Mouse (Mus musculus) heart, embryonic 11.5 days (tissue): Measurements from ENCODE around the gene Rubcn. TPM values are rescaled to one million over a fixed set of nuclear protein-coding genes. Genes with fewer than 3 reads are reported as not detected.
"Not testable (repeated sequence)": the region's sequence is repeated elsewhere in the genome, so short reads cannot be mapped to it uniquely, and the experiment has no call there.

Experiments used
- ATAC-seq: fragments of 200-750 bp; cut with Nextera tagmentation; replicated peaks from 2 replicates; pipeline ENCODE4 v1.8.0; 2017; ENCODE audit warnings: moderate library complexity; ENCODE audit not compliant: insufficient number of reproducible peaks, low FRiP score, low TSS enrichment
- H3K27ac ChIP-seq: fragments of 300-500 bp; sonication (generic); 2 replicates; pipeline ENCODE4 v1.5.1; 2014; ENCODE audit warnings: mild to moderate bottlenecking, low read depth, low read length
- H3K27me3 ChIP-seq: fragments of 300-500 bp; sonication (generic); 2 replicates; pipeline ENCODE4 v1.6.1; 2014; ENCODE audit warnings: mild to moderate bottlenecking, low read length, mixed read lengths; ENCODE audit not compliant: control insufficient read depth, insufficient read depth
- H3K36me3 ChIP-seq: fragments of 300-500 bp; sonication (generic); 2 replicates; pipeline ENCODE4 v1.6.1; 2014; ENCODE audit warnings: mild to moderate bottlenecking, low read length, moderate library complexity, mixed read lengths; ENCODE audit not compliant: control insufficient read depth, insufficient read depth
- H3K4me1 ChIP-seq: fragments of 300-500 bp; sonication (generic); 2 replicates; pipeline ENCODE4 v1.6.1; 2014; ENCODE audit warnings: low read length; ENCODE audit not compliant: control insufficient read depth, insufficient read depth
- H3K4me2 ChIP-seq: fragments of 300-500 bp; sonication (generic); 2 replicates; pipeline ENCODE4 v1.6.1; 2014; ENCODE audit warnings: mild to moderate bottlenecking, moderate library complexity
- H3K4me3 ChIP-seq: fragments of 300-500 bp; sonication (generic); 2 replicates; pipeline ENCODE4 v1.5.1; 2014; ENCODE audit warnings: low read depth, low read length
- H3K9ac ChIP-seq: fragments of 300-500 bp; sonication (generic); 2 replicates; pipeline ENCODE4 v1.6.1; 2014; ENCODE audit warnings: mild to moderate bottlenecking, low read depth, low read length, moderate library complexity
- H3K9me3 ChIP-seq: fragments of 300-500 bp; sonication (generic); replicated peaks from 2 replicates; pipeline ENCODE4 v1.6.1; 2016; ENCODE audit warnings: low read length; ENCODE audit not compliant: control insufficient read depth
- WGBS: fragments of 180-500 bp; shearing (Covaris S2); extraction: QIAGEN DNeasy Blood & Tissue Kit; methylation state at CpG from one replicate; pipeline ENCODE4 v1.1.7; 2014; ENCODE audit not compliant: insufficient replicate concordance; 5-methylcytosine and 5-hydroxymethylcytosine counted together
- polyA plus RNA-seq: library from polyadenylated mRNA; unstranded; fragments of >200 nt; fragmentation: Nextera tagmentation; extraction: Ambion mirVana; gene quantifications from 2 replicates; pipeline ENCODE4 v1.2.1, GENCODE M21; 2014

Gene Rubcn
- polyA plus RNA-seq, result 19.5 and 22.3 TPM in 2 replicates

DNA sequence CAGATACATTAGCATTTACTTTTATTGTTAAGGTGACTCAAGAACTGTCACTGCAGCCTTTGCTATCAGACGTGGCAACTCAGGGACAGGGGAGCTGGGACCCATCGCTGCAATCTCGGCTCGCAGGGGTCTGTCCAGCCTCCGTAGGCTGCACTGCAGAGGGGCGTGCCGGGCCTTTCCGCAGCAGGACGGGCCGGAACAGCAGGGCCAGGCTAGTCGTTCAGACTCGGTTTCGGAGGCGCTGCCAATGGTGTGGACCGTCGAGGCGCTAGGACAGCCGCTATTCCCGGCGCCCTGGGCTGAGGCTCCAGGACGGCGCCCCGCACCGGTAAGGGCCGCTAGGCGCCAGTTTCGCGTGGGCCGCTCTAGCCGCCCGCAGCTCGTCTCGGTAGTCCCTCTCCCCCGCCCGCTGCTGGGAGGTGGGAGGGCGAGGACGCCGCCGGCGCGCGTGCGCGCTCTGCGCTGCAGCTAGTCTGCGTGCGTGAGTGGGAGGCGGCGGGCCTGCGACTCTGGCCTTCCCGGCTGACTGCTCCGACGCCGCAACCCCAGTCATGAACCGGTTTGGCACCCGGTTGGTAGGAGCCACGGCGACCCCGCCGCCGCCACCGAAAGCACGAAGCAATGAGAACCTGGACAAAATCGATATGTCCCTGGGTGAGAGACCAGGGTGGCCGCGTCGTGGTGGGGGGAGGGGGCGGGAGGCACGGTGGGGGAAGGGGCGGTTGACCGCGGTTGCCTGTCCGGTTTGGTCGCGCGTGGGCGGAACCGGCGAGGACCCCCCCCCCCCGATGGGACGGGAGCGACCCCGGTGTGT, at the start of gene Rubcn, which contains the start of gene Fyttd1:
TSS of gene Rubcn (minus strand) at position 424 of the 814 bp plus-strand sequence.
TSS of gene Fyttd1 (plus strand) at position 158 of the 814 bp plus-strand sequence.
- Histone ChIP-seq H3K27ac (peak within 1 kb of the TSS; percentile 84), H3K4me2 (peak within 1 kb of the TSS; percentile 74)
- WGBS, result under 1% methylated on average over 75 of the region's 83 CpGs

GRCm38 (mm10) chr16:32927044-32927443, 49.5 kb upstream of the Rubcn start:
- H3K27me3 ChIP-seq, result no peaks in the 10 kb centered on the region
- no peak for ATAC-seq
- no peak overlapping the region for H3K4me3 ChIP-seq
- peaks cover 3% of the 10 kb centered on the region; the same call in 1 of the 2 replicates for H3K4me1 ChIP-seq
- no peak overlapping the region for H3K4me2 ChIP-seq
- no peak overlapping the region for H3K27ac ChIP-seq
- no peak overlapping the region for H3K9ac ChIP-seq
- no peaks in the 10 kb centered on the region for H3K9me3 ChIP-seq
- WGBS, result 87% methylated on average over 8 of the region's 8 CpGs
- no peaks in the 10 kb centered on the region for H3K36me3 ChIP-seq

More for the DNA sequence above, at the start of gene Rubcn, which contains the start of gene Fyttd1:
- Histone ChIP-seq H3K9me3 (no peaks in the 10 kb centered on the region), H3K9ac (peak within 1 kb of the TSS; percentile 94), H3K36me3 (no peaks in the 10 kb centered on the region), H3K4me1 (peaks cover 19% of the 10 kb centered on the region), H3K4me3 (peak within 1 kb of the TSS; percentile 96), H3K27me3 (no peaks in the 10 kb centered on the region)
- peak; percentile 96 for ATAC-seq

DNA sequence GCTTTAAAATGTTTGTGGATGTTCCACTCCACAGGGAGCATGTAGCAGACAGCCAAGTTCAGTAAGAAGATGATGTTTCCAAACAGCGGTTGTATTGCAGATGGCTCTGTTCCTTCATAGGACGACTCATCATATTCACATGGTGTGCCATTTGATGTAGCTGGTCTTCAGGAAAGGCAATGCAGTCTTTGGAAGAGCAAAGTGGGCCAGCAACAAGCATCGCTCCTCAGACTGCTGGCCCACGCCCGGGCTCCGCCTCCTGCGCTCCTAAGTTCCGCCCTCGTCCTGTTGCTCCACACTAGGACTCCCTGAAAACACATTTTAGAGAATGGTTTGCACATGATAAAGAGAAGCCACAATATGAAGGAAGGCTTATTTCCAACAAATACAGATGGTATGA, 49.1 kb upstream of the Rubcn start:
- WGBS, result 86% methylated on average over 9 of the region's 9 CpGs
- H3K4me1 ChIP-seq, ATAC-seq, H3K4me3 ChIP-seq, H3K36me3 ChIP-seq, H3K4me2 ChIP-seq, H3K9ac ChIP-seq, H3K27ac ChIP-seq, H3K27me3 ChIP-seq, H3K9me3 ChIP-seq: not testable (repeated sequence)

DNA sequence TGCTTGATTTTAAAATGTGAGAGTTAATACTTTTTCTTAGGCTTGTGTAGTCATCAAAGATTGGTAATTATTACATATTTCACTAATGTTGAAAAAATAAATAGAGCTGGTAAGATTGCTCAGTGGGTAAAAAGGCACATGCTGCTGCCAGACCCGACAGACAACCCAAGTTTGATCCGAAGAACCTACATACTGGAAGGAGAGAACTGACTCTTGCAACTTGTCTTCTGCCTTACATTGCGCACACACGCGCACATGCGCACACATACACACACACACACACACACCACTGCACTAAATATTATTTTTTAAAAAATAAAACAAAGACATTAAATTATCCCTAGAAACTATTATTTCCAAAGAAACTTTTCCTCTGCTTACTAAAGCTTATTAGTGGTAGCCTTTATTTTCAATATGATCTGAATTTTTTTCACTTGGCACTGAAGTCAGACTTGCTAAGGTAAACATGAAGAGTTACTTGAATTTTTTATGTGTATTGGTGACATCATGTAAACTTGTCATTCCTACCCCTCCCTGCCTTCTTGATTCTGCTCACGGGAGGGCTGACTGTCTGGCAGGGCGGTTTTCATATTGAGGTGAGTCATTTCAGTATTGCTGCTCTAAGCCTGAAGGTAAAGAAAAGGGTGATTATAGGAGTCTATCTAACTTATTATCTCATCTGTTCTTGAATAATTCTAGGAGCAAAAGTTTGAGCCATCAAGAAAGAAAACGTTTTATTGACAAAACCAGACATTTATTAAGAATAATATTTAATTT, 37.9 kb upstream of the Rubcn start:
- Histone ChIP-seq H3K4me2 (peak overlapping the region; percentile 83), H3K4me3 (0 out of 2 replicates have a peak overlapping the region, but pooled peaks have one; percentile 66), H3K36me3 (no peaks in the 10 kb centered on the region), H3K9me3 (no peaks in the 10 kb centered on the region), H3K27ac (no peak overlapping the region), H3K27me3 (no peaks in the 10 kb centered on the region), H3K4me1 (no peaks in the 10 kb centered on the region), H3K9ac (no peak overlapping the region)
- WGBS, result 68% methylated on average over 9 of the region's 9 CpGs
- no peak for ATAC-seq

DNA sequence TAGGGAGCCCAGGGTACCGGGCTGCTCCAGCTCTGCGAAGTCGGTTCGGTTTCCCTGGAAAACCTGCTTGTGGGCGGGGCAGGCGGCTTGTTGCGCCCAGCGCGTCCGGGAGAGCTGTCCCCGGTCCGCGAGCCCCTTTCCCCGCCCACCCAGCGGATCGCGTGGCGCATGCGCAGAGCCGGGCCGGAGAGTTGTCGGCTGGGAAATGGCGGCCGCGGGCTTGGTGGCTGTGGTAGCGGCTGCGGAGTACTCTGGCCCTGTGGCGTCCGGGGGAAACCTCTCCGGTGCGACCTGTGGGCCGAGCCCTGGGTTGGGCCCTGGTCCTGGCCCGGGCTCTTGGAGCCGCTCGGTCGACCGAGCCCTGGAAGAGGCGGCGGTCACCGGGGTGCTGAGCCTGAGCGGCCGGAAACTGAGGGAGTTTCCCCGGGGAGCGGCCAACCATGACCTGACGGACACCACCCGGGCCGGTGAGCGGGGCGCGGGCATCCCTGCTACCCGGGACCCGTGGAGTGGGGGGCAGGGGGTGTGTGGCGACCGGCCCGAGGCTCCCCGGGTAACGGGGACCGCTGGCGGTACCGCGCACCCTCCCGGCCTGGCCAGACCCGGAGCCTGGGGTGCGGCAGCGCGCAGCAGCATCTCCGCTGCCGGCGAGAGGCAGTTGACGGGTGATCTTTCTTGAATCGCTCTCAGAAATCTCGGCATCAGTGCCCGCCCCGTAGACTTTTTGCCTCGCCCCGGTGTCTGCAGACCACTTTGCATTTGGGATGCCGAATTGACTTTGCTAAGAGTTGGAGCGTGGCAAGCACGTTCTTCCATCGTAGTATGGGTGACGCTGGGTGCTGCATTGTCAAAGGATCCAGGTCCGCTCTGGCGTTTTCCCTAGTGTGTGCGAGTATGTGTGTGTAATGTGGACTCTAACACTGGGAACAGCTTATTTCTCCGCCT, 36.6 kb upstream of the Rubcn start, which contains the start of gene Lrch3:
TSS of gene Lrch3 (plus strand) at position 164 of the 945 bp plus-strand sequence.
- H3K4me3 ChIP-seq, result peak within 1 kb of the TSS; percentile 66
- ATAC-seq, result peak; percentile 89

DNA sequence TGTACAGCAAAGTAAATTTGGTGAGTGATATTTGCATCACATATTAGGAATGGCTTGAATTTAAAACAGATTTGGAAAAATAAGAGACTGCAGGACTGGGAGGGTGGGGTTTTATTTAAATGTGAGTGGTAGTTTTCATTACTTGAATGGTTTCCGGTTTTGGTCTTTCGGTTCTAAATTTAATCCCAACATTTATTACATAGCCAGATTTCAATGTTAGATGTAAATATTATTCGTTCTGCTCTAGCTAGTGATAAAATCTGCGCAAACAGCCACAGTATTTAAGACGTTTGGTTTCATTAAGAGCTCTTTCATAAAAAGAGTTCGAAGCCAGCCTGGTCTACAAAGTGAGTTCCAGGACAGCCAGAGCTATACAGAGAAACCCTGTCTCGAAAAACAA, 35.6 kb upstream of the Rubcn start:
- Histone ChIP-seq H3K9ac (peak overlapping the region; percentile 97; the same call in 1 of the 2 replicates), H3K9me3 (no peaks in the 10 kb centered on the region), H3K36me3 (no peaks in the 10 kb centered on the region), H3K4me2 (peak overlapping the region; percentile 83), H3K4me3 (peak overlapping the region; percentile 66), H3K27me3 (no peaks in the 10 kb centered on the region), H3K4me1 (no peaks in the 10 kb centered on the region), H3K27ac (no peak overlapping the region)
- no peak for ATAC-seq
- WGBS, result 55% methylated on average over 7 of the region's 7 CpGs

More for the DNA sequence above, 36.6 kb upstream of the Rubcn start, which contains the start of gene Lrch3:
- no peaks in the 10 kb centered on the region for H3K9me3 ChIP-seq
- H3K9ac ChIP-seq, result peak within 1 kb of the TSS; percentile 97
- H3K4me2 ChIP-seq, result peak within 1 kb of the TSS; percentile 83
- H3K27ac ChIP-seq, result peak within 1 kb of the TSS; percentile 81
- no peaks in the 10 kb centered on the region for H3K36me3 ChIP-seq
- H3K4me1 ChIP-seq, result no peaks in the 10 kb centered on the region
- WGBS, result under 1% methylated on average over 85 of the region's 85 CpGs
- no peaks in the 10 kb centered on the region for H3K27me3 ChIP-seq

GRCm38 (mm10) chr16:32906727-32907126, 29.2 kb upstream of the Rubcn start:
- no peak overlapping the region for H3K27ac ChIP-seq
- no peak overlapping the region for H3K4me2 ChIP-seq
- WGBS, result 84% methylated on average over 8 of the region's 8 CpGs
- ATAC-seq, result no peak
- no peaks in the 10 kb centered on the region for H3K4me1 ChIP-seq
- peaks cover 14% of the 10 kb centered on the region for H3K36me3 ChIP-seq
- H3K9me3 ChIP-seq, result no peaks in the 10 kb centered on the region
- no peak overlapping the region for H3K4me3 ChIP-seq
- no peaks in the 10 kb centered on the region for H3K27me3 ChIP-seq
- H3K9ac ChIP-seq, result no peak overlapping the region

DNA sequence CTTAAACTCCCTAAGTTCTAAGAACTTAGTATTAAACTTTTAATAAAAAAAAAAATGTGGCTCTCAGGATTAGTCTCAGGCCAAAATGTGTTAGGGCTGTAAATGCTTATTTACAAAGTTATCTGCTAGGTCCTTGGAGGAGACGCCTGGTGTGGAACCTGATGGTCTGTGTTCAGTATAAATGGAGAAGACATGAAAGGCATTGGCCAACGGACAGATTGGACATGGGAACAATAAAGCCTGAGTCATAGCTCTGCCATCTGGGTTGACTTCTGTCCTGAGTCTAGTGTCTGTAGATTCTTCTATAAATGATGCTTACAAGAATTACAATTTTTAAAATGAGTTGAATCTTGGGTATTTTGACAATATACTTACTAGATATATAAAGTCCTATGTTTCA, 28.6 kb upstream of the Rubcn start:
- 87% methylated on average over 2 of the region's 2 CpGs for WGBS

More for the DNA sequence above, 28.6 kb upstream of the Rubcn start:
- H3K9ac ChIP-seq, result no peak overlapping the region
- no peaks in the 10 kb centered on the region for H3K27me3 ChIP-seq
- H3K9me3 ChIP-seq, result no peaks in the 10 kb centered on the region
- H3K4me2 ChIP-seq, result no peak overlapping the region
- no peaks in the 10 kb centered on the region for H3K4me1 ChIP-seq
- H3K27ac ChIP-seq, result no peak overlapping the region
- peaks cover 14% of the 10 kb centered on the region for H3K36me3 ChIP-seq
- H3K4me3 ChIP-seq, result no peak overlapping the region
- ATAC-seq, result no peak
